Comparison of ENCODE assay signal across 8 mouse cellular contexts in genomic region chr5:115506454-115507201, GRCm38 (mm10). TPM values are rescaled to one million over a fixed set of nuclear protein-coding genes. Genes with fewer than 3 reads are reported as not detected.
DNase-seq lines count a peak whose midpoint lies in the region; ATAC-seq and TF ChIP-seq lines count a peak whose summit lies in the region.

Pxn (plus strand) TSS chr5:115506676.

- peaks cover 47% of the 10 kb centered on the region for H3K79me2 ChIP-seq in myocyte (ENCODE audit: control insufficient read depth, insufficient read depth)

- DNase-seq in CD4-positive, CD25-positive, alpha-beta regulatory T cell, adult 2 months (ENCODE audit: low read depth, low spot score), result peak; percentile 97
- peak; percentile 76 for DNase-seq in c-Kit-negative CD71-positive TER-119-positive erythroid progenitor cells, embryonic 14.5 days (ENCODE audit: low read depth, low spot score)
- peak; percentile 92 for DNase-seq in forebrain, embryonic 10.5 days (ENCODE audit: extremely low spot score, low spot score)
- DNase-seq in kidney, postnatal 10 days, result peak; percentile 96
- DNase-seq in liver, embryonic 11.5 days (ENCODE audit: low spot score), result peak; percentile 96
- DNase-seq in spleen, postnatal 4 days (ENCODE audit: low spot score in 2 of 2), result peak; percentile 94 to 100

- H3K4me3 ChIP-seq in forebrain, embryonic 10.5 days, result peak within 1 kb of the TSS; percentile 91
- peak within 1 kb of the TSS; percentile 96 to 98 for H3K4me3 ChIP-seq in heart, embryonic 14.5 days (ENCODE audit: control insufficient read depth in 1 of 2, insufficient read depth in 1 of 2, low read depth in 1 of 2, low read length in 2 of 2)
- H3K4me3 ChIP-seq in liver, embryonic 11.5 days (ENCODE audit: low read depth, low read length), result peak within 1 kb of the TSS; percentile 91
- H3K4me3 ChIP-seq in myocyte, result peak within 1 kb of the TSS; percentile 95

- peak; percentile 86 for ATAC-seq in heart, embryonic 14.5 days (ENCODE audit: insufficient number of reproducible peaks, insufficient read depth, low FRiP score, low read depth)
- ATAC-seq in liver, embryonic 11.5 days (replicated peaks; ENCODE audit: low FRiP score), result peak; percentile 88

- H3K4me2 ChIP-seq in heart, embryonic 14.5 days (ENCODE audit: low read length), result peak within 1 kb of the TSS; percentile 90
- H3K4me2 ChIP-seq in liver, embryonic 11.5 days, result peak within 1 kb of the TSS; percentile 94
- peak within 1 kb of the TSS; percentile 95 for H3K4me2 ChIP-seq in myocyte (ENCODE audit: low read depth)

- peak within 1 kb of the TSS; percentile 98 for H3K9ac ChIP-seq in heart, embryonic 14.5 days (ENCODE audit: low read length)
- H3K9ac ChIP-seq in liver, embryonic 11.5 days (ENCODE audit: low read depth, low read length), result peak within 1 kb of the TSS; percentile 87

- no peaks in the 10 kb centered on the region; the same call in 1 of the 2 replicates for H3K36me3 ChIP-seq in forebrain, embryonic 10.5 days (replicated peaks)
- no peaks in the 10 kb centered on the region for H3K36me3 ChIP-seq in heart, embryonic 14.5 days (ENCODE audit: control insufficient read depth, insufficient read depth, low read length)
- no peaks in the 10 kb centered on the region for H3K36me3 ChIP-seq in liver, embryonic 11.5 days (ENCODE audit: control insufficient read depth, insufficient read depth, low read length)
- H3K36me3 ChIP-seq in myocyte (ENCODE audit: control insufficient read depth, insufficient read depth), result no peaks in the 10 kb centered on the region

- TF ChIP-seq POLR2A in myocyte (IDR thresholded peaks at IDR 0.05; ENCODE audit: insufficient read length, low read depth), result peak; percentile 97

- peak within 1 kb of the TSS; percentile 90 for H3K27ac ChIP-seq in forebrain, embryonic 10.5 days
- H3K27ac ChIP-seq in heart, embryonic 14.5 days (replicated peaks in 1 of 2; ENCODE audit: control insufficient read depth in 1 of 2, insufficient read depth in 1 of 2, low read depth in 2 of 2, low read length in 2 of 2), result peak within 1 kb of the TSS; percentile 49 to 68
- peak within 1 kb of the TSS; percentile 59 for H3K27ac ChIP-seq in liver, embryonic 11.5 days (ENCODE audit: low read depth, low read length)

- H3K4me1 ChIP-seq in forebrain, embryonic 10.5 days, result peaks cover 43% of the 10 kb centered on the region
- H3K4me1 ChIP-seq in heart, embryonic 14.5 days (ENCODE audit: control insufficient read depth in 2 of 2, insufficient read depth in 2 of 2, low read length in 2 of 2), result peaks cover 22 to 34% of the 10 kb centered on the region in 2 experiments
- H3K4me1 ChIP-seq in liver, embryonic 11.5 days (replicated peaks; ENCODE audit: control insufficient read depth, insufficient read depth, low read length), result peaks cover 33% of the 10 kb centered on the region

- no peaks in the 10 kb centered on the region for H3K27me3 ChIP-seq in forebrain, embryonic 10.5 days (ENCODE audit: poor library complexity, severe bottlenecking)
- H3K27me3 ChIP-seq in heart, embryonic 14.5 days (ENCODE audit: control insufficient read depth, insufficient read depth, low read length), result no peaks in the 10 kb centered on the region
- no peaks in the 10 kb centered on the region for H3K27me3 ChIP-seq in liver, embryonic 11.5 days (replicated peaks; ENCODE audit: control insufficient read depth, insufficient read depth, low read length)
- no peaks in the 10 kb centered on the region for H3K27me3 ChIP-seq in myocyte (ENCODE audit: control insufficient read depth, insufficient read depth, insufficient read length)

- under 1% methylated on average over 74 of the region's 74 CpGs for WGBS in forebrain, embryonic 10.5 days
- under 1% methylated on average over 67 of the region's 74 CpGs for WGBS in heart, embryonic 14.5 days
- WGBS in liver, embryonic 11.5 days, result under 1% methylated on average over 72 of the region's 74 CpGs

- no peaks in the 10 kb centered on the region for H3K9me3 ChIP-seq in forebrain, embryonic 10.5 days
- no peaks in the 10 kb centered on the region for H3K9me3 ChIP-seq in heart, embryonic 14.5 days (ENCODE audit: control insufficient read depth, low read length)
- no peaks in the 10 kb centered on the region for H3K9me3 ChIP-seq in liver, embryonic 11.5 days (ENCODE audit: control insufficient read depth, low read length)

- peak within 1 kb of the TSS; percentile 93 for H3ac ChIP-seq in myocyte (ENCODE audit: control insufficient read depth, insufficient read length)

TF ChIP-seq in myocyte, 11 proteins besides CTCF, POLR2A, EP300 and RAD21:
- TF ChIP-seq TCF3 (IDR thresholded peaks at IDR 0.05; ENCODE audit: insufficient read length, low read depth) (no peak), E2F4 (IDR thresholded peaks at IDR 0.05; ENCODE audit: insufficient read depth) (no peak), CEBPB (IDR thresholded peaks at IDR 0.05; ENCODE audit: insufficient read depth, poor library complexity, severe bottlenecking) (no peak), MAX (IDR thresholded peaks at IDR 0.05; ENCODE audit: low read depth) (no peak), TCF12 (IDR thresholded peaks at IDR 0.05; ENCODE audit: insufficient read depth, poor library complexity, severe bottlenecking) (no peak), MYOD1 (IDR thresholded peaks at IDR 0.05; ENCODE audit: control insufficient read depth in 1 of 3, insufficient read length in 2 of 3, low read depth in 2 of 3) (no peak), POLR2AphosphoS2 (IDR thresholded peaks at IDR 0.05; ENCODE audit: insufficient read length, low read depth) (peak; percentile 98), REST (IDR thresholded peaks at IDR 0.05; ENCODE audit: insufficient read depth, insufficient read length) (no peak), USF1 (IDR thresholded peaks at IDR 0.05; ENCODE audit: low read depth) (no peak), SRF (IDR thresholded peaks at IDR 0.05; ENCODE audit: control insufficient read depth, insufficient read length, low read depth) (no peak), MYOG (IDR thresholded peaks at IDR 0.05; ENCODE audit: control insufficient read depth in 1 of 3, insufficient read depth in 1 of 3, insufficient read length in 2 of 3, low read depth in 2 of 3) (peak in 1 of 3 experiments; percentile 32)
TF ChIP-seq in myocyte: peak in this region for 2.

RNA-seq across cellular contexts. Expression of gene Pxn, which starts in this region (rescaled TPM):
- polyA plus RNA-seq in forebrain, embryonic 10.5 days (2016; fragmentation: Nextera tagmentation; extraction: Ambion mirVana), result 34.3 and 35.8 TPM in 2 replicates
- polyA plus RNA-seq in heart, embryonic 14.5 days (2014; fragmentation: Nextera tagmentation; extraction: Ambion mirVana), result 14.4 and 19.1 TPM in 2 replicates
- polyA plus RNA-seq in liver, embryonic 11.5 days (2014; fragmentation: Nextera tagmentation; extraction: Ambion mirVana), result 12.4 and 14.0 TPM in 2 replicates
- polyA plus RNA-seq in myocyte (2012; fragmentation: generic; extraction: Trizol), result 120 TPM

Comparison
In these comparisons a context has a peak if more than half of its experiments do, and no peak if none do; other contexts are left out.
1. Peak in every context shown above with its lines: DNase-seq, ATAC-seq, H3K4me3 ChIP-seq and H3K27ac ChIP-seq.